Mouse (Mus musculus) C2C12 (cell line): Measurements from ENCODE around the gene Hsd3b4. TPM values are rescaled to one million over a fixed set of nuclear protein-coding genes. Genes with fewer than 3 reads are reported as not detected.
"Not testable (repeated sequence)": the region's sequence is repeated elsewhere in the genome, so short reads cannot be mapped to it uniquely, and the experiment has no call there.

Experiments used
- H3K27me3 ChIP-seq: one replicate; pipeline ENCODE4 v1.6.1; 2011; ENCODE audit not compliant: control insufficient read depth, insufficient read depth, insufficient read length
- H3K36me3 ChIP-seq: one replicate; pipeline ENCODE4 v1.6.1; 2011; ENCODE audit not compliant: control insufficient read depth, insufficient read depth
- H3K4me3 ChIP-seq: one replicate; pipeline ENCODE4 v1.5.1; 2011; ENCODE audit warnings: mild to moderate bottlenecking, control low read depth; ENCODE audit not compliant: poor library complexity, insufficient read depth, severe bottlenecking
- H3K79me2 ChIP-seq: one replicate; pipeline ENCODE4 v1.6.1; 2011; ENCODE audit not compliant: control insufficient read depth, insufficient read depth
- H3K79me3 ChIP-seq: one replicate; pipeline ENCODE4 v1.6.1; 2011; ENCODE audit warnings: low read depth, control low read depth
- H3ac ChIP-seq: one replicate; pipeline ENCODE3; 2011; ENCODE audit warnings: low read depth; ENCODE audit not compliant: control insufficient read depth, insufficient read length
- polyA plus RNA-seq: library from polyadenylated mRNA; unstranded; fragments of >200 nt; fragmentation: generic; extraction: Trizol; gene quantifications from one replicate; pipeline ENCODE4 v1.2.1, GENCODE M21; 2012; ENCODE audit warnings: missing spikeins

The Hsd3b4 gene
- polyA plus RNA-seq, 1 experiment, result not detected

GRCm38 (mm10) chr3:98494184-98494583, 16.1 kb downstream of the Hsd3b4 start:
- H3K79me2 ChIP-seq, H3K4me3 ChIP-seq, H3ac ChIP-seq, H3K36me3 ChIP-seq, H3K27me3 ChIP-seq, H3K79me3 ChIP-seq: not testable (repeated sequence)

GRCm38 (mm10) chr3:98471499-98471898, 38.8 kb downstream of the Hsd3b4 start:
- not testable (repeated sequence) for H3ac ChIP-seq, H3K4me3 ChIP-seq, H3K79me3 ChIP-seq, H3K36me3 ChIP-seq, H3K27me3 ChIP-seq, H3K79me2 ChIP-seq

GRCm38 (mm10) chr3:98471057-98471456, 39.3 kb downstream of the Hsd3b4 start:
- H3K4me3 ChIP-seq, H3ac ChIP-seq, H3K79me2 ChIP-seq, H3K27me3 ChIP-seq, H3K79me3 ChIP-seq, H3K36me3 ChIP-seq: not testable (repeated sequence)

GRCm38 (mm10) chr3:98469323-98469722, 41.0 kb downstream of the Hsd3b4 start:
- H3ac ChIP-seq, H3K36me3 ChIP-seq, H3K79me3 ChIP-seq, H3K79me2 ChIP-seq, H3K4me3 ChIP-seq, H3K27me3 ChIP-seq: not testable (repeated sequence)

- not testable (repeated sequence) for H3ac ChIP-seq, H3K79me3 ChIP-seq, H3K36me3 ChIP-seq, H3K27me3 ChIP-seq, H3K4me3 ChIP-seq, H3K79me2 ChIP-seq
These were observed 53.3 kb downstream of the Hsd3b4 start, which contains the start of gene Gm4450 for GRCm38 (mm10) chr3:98457026-98457425. Gm4450 (minus strand) TSS chr3:98457126.

- not testable (repeated sequence) for H3K27me3 ChIP-seq, H3K79me3 ChIP-seq, H3ac ChIP-seq, H3K36me3 ChIP-seq, H3K79me2 ChIP-seq, H3K4me3 ChIP-seq
These were observed 56.5 kb downstream of the Hsd3b4 start for GRCm38 (mm10) chr3:98453786-98454185.

Other genes with a start within 250 kb of the Hsd3b4 start
- 0.01 TPM for gene Hmgcs2, start 230.1 kb downstream of the Hsd3b4 start, polyA plus RNA-seq
- 843 TPM for gene Phgdh, start 170.5 kb downstream of the Hsd3b4 start, polyA plus RNA-seq
- 7.5 TPM for gene Zfp697, start 128.1 kb downstream of the Hsd3b4 start, polyA plus RNA-seq
- gene Gm4450, start 53.4 kb downstream of the Hsd3b4 start, polyA plus RNA-seq, result not detected
- gene Gm10681, start 78.3 kb upstream of the Hsd3b4 start, polyA plus RNA-seq, result not detected
- gene Hsd3b5, start 119.7 kb upstream of the Hsd3b4 start, polyA plus RNA-seq, result not detected
- 0.01 TPM for gene Hsd3b2, start 214.0 kb upstream of the Hsd3b4 start, polyA plus RNA-seq